Mouse (Mus musculus): Measurements from ENCODE around the gene Cars2. TPM values are rescaled to one million over a fixed set of nuclear protein-coding genes. Genes with fewer than 3 reads are reported as not detected.
"Not testable (repeated sequence)": the region's sequence is repeated elsewhere in the genome, so short reads cannot be mapped to it uniquely, and the experiment has no call there.

The Cars2 gene
- polyA plus RNA-seq, 1 experiment, result 84.8 TPM

- 53% methylated on average over 16 of the region's 16 CpGs for WGBS
- Histone ChIP-seq H3K4me3 (ENCODE audit: control insufficient read depth, insufficient read depth, low read length) (no peak overlapping the region), H3K27ac (ENCODE audit: control insufficient read depth, insufficient read depth, low read length) (peak overlapping the region; percentile 56), H3K27me3 (ENCODE audit: control insufficient read depth, insufficient read depth, low read length) (no peaks in the 10 kb centered on the region), H3K36me3 (ENCODE audit: control insufficient read depth, insufficient read depth, low read length) (no peaks in the 10 kb centered on the region), H3K4me1 (replicated peaks; ENCODE audit: control insufficient read depth, insufficient read depth, low read length) (peaks cover 21% of the 10 kb centered on the region)
- no peak for DNase-seq
- TF ChIP-seq CTCF (IDR thresholded peaks at IDR 0.05; ENCODE audit: borderline replicate concordance, control insufficient read depth, extremely low read depth, insufficient read depth, low read length, poor library complexity), result no peak
- TF ChIP-seq POLR2A (IDR thresholded peaks at IDR 0.05; ENCODE audit: control insufficient read depth, extremely low read depth, insufficient read depth, low read length, poor library complexity), result no peak
Measured at GRCm38 (mm10) chr8:11575604-11576384, 25.2 kb upstream of the Cars2 start.

- WGBS, result 32% methylated on average over 9 of the region's 9 CpGs
- Histone ChIP-seq H3K27ac (ENCODE audit: control insufficient read depth, insufficient read depth, low read length) (peak overlapping the region; percentile 56), H3K36me3 (ENCODE audit: control insufficient read depth, insufficient read depth, low read length) (no peaks in the 10 kb centered on the region), H3K4me3 (ENCODE audit: control insufficient read depth, insufficient read depth, low read length) (no peak overlapping the region), H3K27me3 (ENCODE audit: control insufficient read depth, insufficient read depth, low read length) (no peaks in the 10 kb centered on the region), H3K4me1 (replicated peaks; ENCODE audit: control insufficient read depth, insufficient read depth, low read length) (peaks cover 21% of the 10 kb centered on the region)
- peak; percentile 38 for DNase-seq
- TF ChIP-seq CTCF (IDR thresholded peaks at IDR 0.05; ENCODE audit: borderline replicate concordance, control insufficient read depth, extremely low read depth, insufficient read depth, low read length, poor library complexity), result no peak
Measured at GRCm38 (mm10) chr8:11574911-11575603, 24.5 kb upstream of the Cars2 start.

GRCm38 (mm10) chr8:11572428-11572827 lies 21.8 kb upstream of the Cars2 start:
- Histone ChIP-seq H3K27ac (ENCODE audit: control insufficient read depth, insufficient read depth, low read length) (no peak overlapping the region), H3K4me3 (ENCODE audit: control insufficient read depth, insufficient read depth, low read length) (no peak overlapping the region), H3K4me1 (replicated peaks; ENCODE audit: control insufficient read depth, insufficient read depth, low read length) (peaks cover 21% of the 10 kb centered on the region), H3K27me3 (ENCODE audit: control insufficient read depth, insufficient read depth, low read length) (no peaks in the 10 kb centered on the region), H3K36me3 (ENCODE audit: control insufficient read depth, insufficient read depth, low read length) (no peaks in the 10 kb centered on the region)
- WGBS, result 96% methylated on average over 6 of the region's 6 CpGs
- DNase-seq, result no peak
- no peak for TF ChIP-seq CTCF (IDR thresholded peaks at IDR 0.05; ENCODE audit: borderline replicate concordance, control insufficient read depth, extremely low read depth, insufficient read depth, low read length, poor library complexity)
- no peak for TF ChIP-seq POLR2A (IDR thresholded peaks at IDR 0.05; ENCODE audit: control insufficient read depth, extremely low read depth, insufficient read depth, low read length, poor library complexity)

- H3K4me1 ChIP-seq (replicated peaks; ENCODE audit: control insufficient read depth, insufficient read depth, low read length), result peaks cover 21% of the 10 kb centered on the region
- no peak overlapping the region for H3K27ac ChIP-seq (ENCODE audit: control insufficient read depth, insufficient read depth, low read length)
- no peak overlapping the region for H3K4me3 ChIP-seq (ENCODE audit: control insufficient read depth, insufficient read depth, low read length)
- DNase-seq, result no peak
- WGBS, result 95% methylated on average over 10 of the region's 10 CpGs
- no peak for TF ChIP-seq POLR2A (IDR thresholded peaks at IDR 0.05; ENCODE audit: control insufficient read depth, extremely low read depth, insufficient read depth, low read length, poor library complexity)
- no peak for TF ChIP-seq CTCF (IDR thresholded peaks at IDR 0.05; ENCODE audit: borderline replicate concordance, control insufficient read depth, extremely low read depth, insufficient read depth, low read length, poor library complexity)
- H3K36me3 ChIP-seq (ENCODE audit: control insufficient read depth, insufficient read depth, low read length), result no peaks in the 10 kb centered on the region
- H3K27me3 ChIP-seq (ENCODE audit: control insufficient read depth, insufficient read depth, low read length), result no peaks in the 10 kb centered on the region
Measured at GRCm38 (mm10) chr8:11571950-11572349, 21.4 kb upstream of the Cars2 start.

- no peaks in the 10 kb centered on the region for H3K36me3 ChIP-seq (ENCODE audit: control insufficient read depth, insufficient read depth, low read length)
- no peak overlapping the region for H3K4me3 ChIP-seq (ENCODE audit: control insufficient read depth, insufficient read depth, low read length)
- DNase-seq, result no peak
- H3K4me1 ChIP-seq (replicated peaks; ENCODE audit: control insufficient read depth, insufficient read depth, low read length), result peaks cover 20% of the 10 kb centered on the region
- H3K27me3 ChIP-seq (ENCODE audit: control insufficient read depth, insufficient read depth, low read length), result no peaks in the 10 kb centered on the region
- 97% methylated on average over 4 of the region's 4 CpGs for WGBS
- TF ChIP-seq CTCF (IDR thresholded peaks at IDR 0.05; ENCODE audit: borderline replicate concordance, control insufficient read depth, extremely low read depth, insufficient read depth, low read length, poor library complexity) (no peak), POLR2A (IDR thresholded peaks at IDR 0.05; ENCODE audit: control insufficient read depth, extremely low read depth, insufficient read depth, low read length, poor library complexity) (no peak)
- H3K27ac ChIP-seq (ENCODE audit: control insufficient read depth, insufficient read depth, low read length), result no peak overlapping the region
Measured at GRCm38 (mm10) chr8:11570742-11571141, 20.2 kb upstream of the Cars2 start.

- Histone ChIP-seq H3K27ac (ENCODE audit: control insufficient read depth, insufficient read depth, low read length) (no peak overlapping the region), H3K4me1 (replicated peaks; ENCODE audit: control insufficient read depth, insufficient read depth, low read length) (peaks cover 7% of the 10 kb centered on the region), H3K4me3 (ENCODE audit: control insufficient read depth, insufficient read depth, low read length) (no peak overlapping the region), H3K27me3 (ENCODE audit: control insufficient read depth, insufficient read depth, low read length) (no peaks in the 10 kb centered on the region), H3K36me3 (ENCODE audit: control insufficient read depth, insufficient read depth, low read length) (peaks cover 4% of the 10 kb centered on the region; the same call in 1 of the 2 replicates)
- no peak for DNase-seq
- 92% methylated on average over 22 of the region's 22 CpGs for WGBS
- no peak for TF ChIP-seq CTCF (IDR thresholded peaks at IDR 0.05; ENCODE audit: borderline replicate concordance, control insufficient read depth, extremely low read depth, insufficient read depth, low read length, poor library complexity)
- TF ChIP-seq POLR2A (IDR thresholded peaks at IDR 0.05; ENCODE audit: control insufficient read depth, extremely low read depth, insufficient read depth, low read length, poor library complexity), result no peak
Measured at GRCm38 (mm10) chr8:11569260-11570097, 18.9 kb upstream of the Cars2 start.

- not testable (repeated sequence) for H3K27me3 ChIP-seq (ENCODE audit: control insufficient read depth, insufficient read depth, low read length); H3K27ac ChIP-seq (ENCODE audit: control insufficient read depth, insufficient read depth, low read length); DNase-seq; H3K4me1 ChIP-seq (replicated peaks; ENCODE audit: control insufficient read depth, insufficient read depth, low read length); H3K4me3 ChIP-seq (ENCODE audit: control insufficient read depth, insufficient read depth, low read length)
- H3K36me3 ChIP-seq (ENCODE audit: control insufficient read depth, insufficient read depth, low read length), result peaks cover 17% of the 10 kb centered on the region
- WGBS, result 97% methylated on average over 2 of the region's 2 CpGs
Measured at GRCm38 (mm10) chr8:11568193-11568592, 17.6 kb upstream of the Cars2 start.

Measured in thymus, adult 2 months (tissue).